Mouse (Mus musculus) lung, postnatal 0 days (tissue): ENCODE data around the gene Malrd1.

Experiments
- CTCF ChIP-seq: IDR thresholded peaks from 2 replicates; pipeline ENCODE4 v1.5.1; 2016; ENCODE audit warnings: antibody characterized with exemption, mild to moderate bottlenecking
- EP300 ChIP-seq: IDR thresholded peaks from 2 replicates; pipeline ENCODE4 v1.6.1; 2016; ENCODE audit warnings: antibody characterized with exemption, mild to moderate bottlenecking, control low read depth

DNA sequence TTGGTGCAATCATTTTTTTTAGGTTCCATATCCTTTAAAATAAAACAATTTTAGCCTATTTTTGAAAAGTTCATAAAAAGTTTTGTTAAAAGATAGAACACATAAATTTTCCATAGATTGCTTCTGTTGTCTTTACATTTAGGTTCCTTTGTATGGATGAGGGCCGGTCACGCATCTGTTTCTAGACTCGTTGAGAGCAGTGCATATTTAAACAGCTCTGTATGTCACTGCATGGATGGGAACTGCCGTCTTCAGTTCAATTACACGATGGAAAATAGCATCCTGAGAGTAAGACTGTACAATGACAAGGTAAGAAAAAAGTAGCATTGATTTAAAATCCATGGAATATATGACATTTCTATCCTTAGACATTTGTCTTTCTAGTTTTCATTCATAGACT is 87.7 kb downstream of the Malrd1 start:
- TF ChIP-seq CTCF (no peak), EP300 (no peak)
